Mouse (Mus musculus) v-Abl transformed pro-B cells (cell line): ENCODE measurements around the gene Pdik1l.

Source experiments
- in situ Hi-C, 2 experiments: fragments of 400-800 bp; cut with MboI; formaldehyde crosslinking; loops; one replicate each; pipeline ENCODE4 v1.15.1; 2025; ENCODE audit not compliant: unreplicated experiment in 2 of 2

Gene Pdik1l

GRCm38 (mm10) chr4:134245148-134245843 is 42.4 kb downstream of the Pdik1l start, which contains the start of gene Zfp593:
TSS of gene Zfp593 (minus strand) at chr4:134245592.
- in situ Hi-C loops, result loop anchor here (5.0 to 10.0 kb wide), 4 partner anchors 47 to 208 kb away; partner anchors contain the start of gene Cep85 (in 2 of the 2)

- in situ Hi-C loops, result loop anchor here in 1 of 2 experiments (10.0 kb wide), 1 partner anchor 59 kb away; the partner anchor contains the start of gene Cep85
These were observed 44.0 kb downstream of the Pdik1l start, which contains the start of gene E130218I03Rik for GRCm38 (mm10) chr4:134243516-134244250. TSS of gene E130218I03Rik (plus strand) at chr4:134243662.

- in situ Hi-C loops, result no loop called here
These were observed 49.0 kb downstream of the Pdik1l start for GRCm38 (mm10) chr4:134238686-134239085.

- in situ Hi-C loops, result no loop called here
These were observed 49.4 kb downstream of the Pdik1l start, which contains the start of gene Cnksr1 for GRCm38 (mm10) chr4:134238279-134238651. TSS of gene Cnksr1 (minus strand) at chr4:134238399.

GRCm38 (mm10) chr4:134237582-134238278 is 50.0 kb downstream of the Pdik1l start:
- in situ Hi-C loops, result no loop called here

- in situ Hi-C loops, result no loop called here
These were observed 52.8 kb downstream of the Pdik1l start for GRCm38 (mm10) chr4:134234876-134235275.

GRCm38 (mm10) chr4:134230431-134230830 is 57.3 kb downstream of the Pdik1l start:
- in situ Hi-C loops, result no loop called here

- in situ Hi-C loops, result no loop called here
These were observed 60.5 kb downstream of the Pdik1l start, which contains the start of gene Catsper4 for GRCm38 (mm10) chr4:134227194-134227593. TSS of gene Catsper4 (minus strand) at chr4:134227383.
